ENCODE assay signal across 7 mouse cellular contexts in the genomic region with DNA sequence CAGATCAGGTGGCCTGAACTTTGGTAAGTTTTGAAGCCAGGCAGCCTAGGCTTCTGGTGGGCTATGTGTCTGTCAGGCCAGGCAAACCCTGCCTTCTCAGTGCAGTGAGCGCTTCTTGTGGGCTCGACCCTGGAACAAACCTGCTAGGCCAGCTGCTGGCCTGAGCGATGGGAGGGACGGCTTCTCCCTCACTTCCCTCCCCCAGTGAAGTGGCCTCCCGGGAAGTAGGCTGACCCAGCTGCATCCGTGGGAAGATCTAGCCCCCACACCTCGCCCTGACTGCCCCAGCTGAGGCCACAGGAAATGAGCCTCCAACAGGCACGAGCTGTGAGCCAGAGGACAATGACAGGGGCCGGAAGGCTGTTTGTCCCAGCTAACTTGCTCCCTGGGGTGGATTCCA. TPM values are rescaled to one million over a fixed set of nuclear protein-coding genes. Genes with fewer than 3 reads are reported as not detected.
A peak's percentile ranks its signal among the peaks of the same experiment; 100 is the strongest.
DNase-seq lines count a peak whose midpoint lies in the region; ATAC-seq lines count a peak whose summit lies in the region.

No protein-coding gene starts in this region.

- ATAC-seq in granulocyte monocyte progenitor cell, adult 5-6 weeks (replicated peaks; ENCODE audit: poor library complexity, severe bottlenecking): peak; percentile 97
- ATAC-seq in erythroblast, adult 5-6 weeks (replicated peaks; ENCODE audit: low FRiP score, poor library complexity, severe bottlenecking): no peak

- peak; percentile 50 for DNase-seq in ZHBTc4 (ENCODE audit: low read depth, low spot score)
- DNase-seq in adrenal gland, postnatal 36 days: peak; percentile 69 to 76
- DNase-seq in kidney, adult 11 months: peak; percentile 87
- peak; percentile 80 to 89 for DNase-seq in lung, adult 18-20 months
- peak; percentile 73 for DNase-seq in retina, postnatal 1 day

RNA-seq across cellular contexts. Expression of gene Smtn, which starts 32.7 kb away (rescaled TPM):
- total RNA-seq in adrenal gland, postnatal 36 days (2021): 10 to 100 TPM; 44.9 to 71.7 TPM
- total RNA-seq in granulocyte monocyte progenitor cell, adult 5-6 weeks (2014; fragmentation: Nextera tagmentation): 7.5 and 10.5 TPM in 2 replicates
- total RNA-seq in granulocyte monocyte progenitor cell, adult 5-6 weeks (2017): 7.0 and 8.3 TPM in 2 replicates
- total RNA-seq in erythroblast, adult 5-6 weeks (2015; ENCODE audit: low replicate concordance): 4.2 and 13.6 TPM in 2 replicates
- total RNA-seq in erythroblast, adult 5-6 weeks (2017; ENCODE audit: low replicate concordance): 2.0 and 2.7 TPM in 2 replicates

RNA-seq across cellular contexts. Expression of gene Selenom, which starts 58.6 kb away (rescaled TPM):
- 10 to 100 TPM; 32.7 to 34.8 TPM for total RNA-seq in adrenal gland, postnatal 36 days (2021)
- total RNA-seq in granulocyte monocyte progenitor cell, adult 5-6 weeks (2014; fragmentation: Nextera tagmentation): 22.0 and 28.8 TPM in 2 replicates
- total RNA-seq in granulocyte monocyte progenitor cell, adult 5-6 weeks (2017): 17.0 and 21.1 TPM in 2 replicates
- not detected in 2 replicates for total RNA-seq in erythroblast, adult 5-6 weeks (2015; ENCODE audit: low replicate concordance)
- 1.5 TPM in 1 of 2 replicates, not detected in the other for total RNA-seq in erythroblast, adult 5-6 weeks (2017; ENCODE audit: low replicate concordance)

Comparison
In these comparisons a context has a peak if more than half of its experiments do, and no peak if none do; other contexts are left out.
1. RNA of gene Selenom, which starts 58.6 kb away (total RNA-seq): 32.7 to 34.8 TPM in adrenal gland, postnatal 36 days and 17.0 to 28.8 TPM in granulocyte monocyte progenitor cell, adult 5-6 weeks; 1.5 TPM in erythroblast, adult 5-6 weeks; every median in the first group is over 4 times any median in the second.
2. Peak in every context shown above with its lines, with median percentiles within 50 percentile points of each other: DNase-seq.